Mouse (Mus musculus) midbrain, embryonic 16.5 days (tissue): ENCODE data around the gene Ablim1. TPM values are rescaled to one million over a fixed set of nuclear protein-coding genes. Genes with fewer than 3 reads are reported as not detected.

Experiments used
- ATAC-seq: fragments of 200-750 bp; cut with Nextera tagmentation; 2 replicates; pipeline ENCODE4 v1.8.0; 2017; ENCODE audit warnings: moderate TSS enrichment
- H3K27ac ChIP-seq: fragments of 300-500 bp; sonication (generic); 2 replicates; pipeline ENCODE4 v1.5.1; 2014; ENCODE audit warnings: mild to moderate bottlenecking, low read length, mixed read lengths
- H3K27me3 ChIP-seq: fragments of 300-500 bp; sonication (generic); 2 replicates; pipeline ENCODE4 v1.6.1; 2014; ENCODE audit warnings: low read depth, low read length, mixed read lengths; ENCODE audit not compliant: control insufficient read depth, insufficient read depth
- H3K36me3 ChIP-seq: fragments of 300-500 bp; sonication (generic); 2 replicates; pipeline ENCODE4 v1.6.1; 2014; ENCODE audit warnings: mild to moderate bottlenecking, low read length, moderate library complexity, mixed read lengths; ENCODE audit not compliant: control insufficient read depth, insufficient read depth
- H3K4me1 ChIP-seq: fragments of 300-500 bp; sonication (generic); 2 replicates; pipeline ENCODE4 v1.6.1; 2014; ENCODE audit warnings: mild to moderate bottlenecking, low read length, mixed read lengths; ENCODE audit not compliant: control insufficient read depth, insufficient read depth
- H3K4me2 ChIP-seq: fragments of 300-500 bp; sonication (generic); 2 replicates; pipeline ENCODE4 v1.6.1; 2014; ENCODE audit warnings: mild to moderate bottlenecking, low read length, mixed read lengths
- H3K4me3 ChIP-seq: fragments of 300-500 bp; sonication (generic); 2 replicates; pipeline ENCODE4 v1.5.1; 2014; ENCODE audit warnings: low read depth, mild to moderate bottlenecking, low read length, moderate library complexity, mixed read lengths
- H3K9ac ChIP-seq: fragments of 300-500 bp; sonication (generic); 2 replicates; pipeline ENCODE4 v1.6.1; 2014; ENCODE audit warnings: low read depth, low read length, mixed read lengths
- H3K9me3 ChIP-seq: fragments of 300-500 bp; sonication (generic); replicated peaks from 2 replicates; pipeline ENCODE4 v1.6.1; 2014; ENCODE audit warnings: mild to moderate bottlenecking, low read length, mixed read lengths; ENCODE audit not compliant: control insufficient read depth, poor library complexity, severe bottlenecking
- WGBS: fragments of 180-500 bp; shearing (Covaris S2); extraction: QIAGEN DNeasy Blood & Tissue Kit; methylation state at CpG from one replicate; pipeline ENCODE4 v1.1.7; 2014; 5-methylcytosine and 5-hydroxymethylcytosine counted together
- polyA plus RNA-seq: library from polyadenylated mRNA; unstranded; fragments of >200 nt; fragmentation: Nextera tagmentation; extraction: Ambion mirVana; gene quantifications from 2 replicates; pipeline ENCODE4 v1.2.1, GENCODE M21; 2015

Ablim1 gene
- polyA plus RNA-seq, 1 experiment from 2014 or later: 66.2 TPM

DNA sequence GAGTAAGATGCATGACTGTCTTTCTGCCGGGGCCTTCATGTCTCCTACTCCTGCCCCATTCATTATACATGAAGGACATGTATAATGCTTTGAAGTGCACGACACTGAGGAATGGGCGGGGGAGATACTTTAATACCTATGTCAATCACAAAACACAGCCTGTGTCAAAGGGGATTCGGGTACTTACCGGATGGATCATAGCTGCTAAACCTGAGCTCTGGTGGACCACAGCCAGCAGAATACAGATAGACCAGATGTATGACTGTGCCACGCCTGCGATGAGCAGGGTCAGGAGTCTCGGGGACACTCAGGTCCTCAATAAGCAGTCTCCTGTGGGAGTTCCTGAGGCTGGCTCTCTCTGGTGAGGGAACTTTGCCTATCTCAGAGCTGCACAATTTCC is 99.2 kb downstream of the Ablim1 start:
- Histone ChIP-seq H3K36me3 (no peaks in the 10 kb centered on the region), H3K9ac (no peak overlapping the region), H3K9me3 (no peaks in the 10 kb centered on the region), H3K4me2 (no peak overlapping the region), H3K27ac (no peak overlapping the region), H3K4me3 (no peak overlapping the region), H3K27me3 (no peaks in the 10 kb centered on the region), H3K4me1 (no peaks in the 10 kb centered on the region; the same call in 1 of the 2 replicates)
- no peak for ATAC-seq
- 55% methylated on average over 8 of the region's 8 CpGs for WGBS

GRCm38 (mm10) chr19:57212406-57212805 is 102.3 kb downstream of the Ablim1 start:
- Histone ChIP-seq H3K4me3 (no peak overlapping the region), H3K36me3 (no peaks in the 10 kb centered on the region), H3K9me3 (no peaks in the 10 kb centered on the region), H3K9ac (no peak overlapping the region), H3K4me2 (no peak overlapping the region), H3K27ac (no peak overlapping the region), H3K4me1 (no peaks in the 10 kb centered on the region; the same call in 1 of the 2 replicates), H3K27me3 (no peaks in the 10 kb centered on the region)
- 84% methylated on average over 2 of the region's 2 CpGs for WGBS
- ATAC-seq: no peak

DNA sequence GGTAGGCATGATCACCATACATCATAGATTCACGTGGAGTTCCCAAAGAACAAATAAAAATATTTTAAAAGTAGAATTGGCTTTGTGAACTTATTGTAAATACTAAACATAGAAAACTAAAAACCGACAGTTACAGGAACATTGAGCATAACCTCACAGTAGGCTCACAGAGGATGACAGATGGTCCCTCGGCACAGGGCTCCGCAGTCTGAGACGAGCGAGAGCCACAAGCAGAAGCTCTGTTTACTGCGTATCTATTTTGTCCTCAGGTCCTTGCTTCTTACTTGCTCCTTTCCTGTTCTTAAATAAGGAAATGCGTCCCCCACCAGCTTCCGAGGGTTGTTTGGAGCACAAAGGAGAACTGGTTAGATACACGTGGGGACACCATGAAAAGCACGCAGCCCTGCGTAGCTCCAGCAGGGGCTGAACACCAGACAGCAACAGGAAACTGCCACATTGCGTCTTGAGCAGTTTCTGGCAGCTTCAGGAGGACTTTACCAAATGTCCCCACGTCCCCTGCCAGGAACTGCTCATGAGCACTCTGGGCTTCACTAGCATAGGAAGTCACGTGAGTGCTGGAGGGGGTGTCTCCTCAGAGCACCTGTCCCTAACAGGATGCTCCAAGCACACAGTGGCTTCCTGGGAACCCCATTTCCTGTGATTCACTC is 103.1 kb downstream of the Ablim1 start:
- ATAC-seq: no peak
- H3K4me1 ChIP-seq: no peaks in the 10 kb centered on the region; the same call in 1 of the 2 replicates
- H3K4me3 ChIP-seq: no peak overlapping the region
- no peak overlapping the region for H3K9ac ChIP-seq
- H3K36me3 ChIP-seq: no peaks in the 10 kb centered on the region
- H3K9me3 ChIP-seq: no peaks in the 10 kb centered on the region
- whole genome bisulfite sequencing: 76% methylated on average over 15 of the region's 15 CpGs
- no peak overlapping the region for H3K27ac ChIP-seq
- H3K4me2 ChIP-seq: no peak overlapping the region
- no peaks in the 10 kb centered on the region for H3K27me3 ChIP-seq

DNA sequence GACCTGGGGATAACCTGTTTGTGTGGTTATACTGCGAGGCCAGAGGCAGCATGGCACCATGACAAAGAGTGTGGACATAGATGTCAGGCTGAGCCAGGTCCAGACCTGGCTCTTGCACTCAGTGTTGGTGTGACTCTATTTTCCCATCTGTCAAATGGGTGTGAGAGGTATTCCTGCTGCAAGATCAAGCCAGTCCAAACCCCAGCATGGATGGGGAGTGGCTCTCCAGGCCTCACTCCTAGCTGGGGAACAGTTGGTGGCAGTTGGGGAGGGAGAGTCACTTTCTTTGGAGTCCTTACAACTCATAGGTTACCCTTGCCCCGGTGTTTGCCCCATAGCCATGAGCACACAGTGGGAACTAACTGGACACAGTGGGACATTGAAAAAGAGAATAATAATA is 103.8 kb downstream of the Ablim1 start:
- no peak overlapping the region for H3K4me3 ChIP-seq
- H3K4me1 ChIP-seq: peaks cover 2% of the 10 kb centered on the region
- H3K27me3 ChIP-seq: no peaks in the 10 kb centered on the region
- no peaks in the 10 kb centered on the region for H3K9me3 ChIP-seq
- WGBS: 96% methylated on average over 2 of the region's 2 CpGs
- H3K4me2 ChIP-seq: no peak overlapping the region
- no peak for ATAC-seq
- H3K36me3 ChIP-seq: no peaks in the 10 kb centered on the region
- H3K9ac ChIP-seq: no peak overlapping the region
- no peak overlapping the region for H3K27ac ChIP-seq

DNA sequence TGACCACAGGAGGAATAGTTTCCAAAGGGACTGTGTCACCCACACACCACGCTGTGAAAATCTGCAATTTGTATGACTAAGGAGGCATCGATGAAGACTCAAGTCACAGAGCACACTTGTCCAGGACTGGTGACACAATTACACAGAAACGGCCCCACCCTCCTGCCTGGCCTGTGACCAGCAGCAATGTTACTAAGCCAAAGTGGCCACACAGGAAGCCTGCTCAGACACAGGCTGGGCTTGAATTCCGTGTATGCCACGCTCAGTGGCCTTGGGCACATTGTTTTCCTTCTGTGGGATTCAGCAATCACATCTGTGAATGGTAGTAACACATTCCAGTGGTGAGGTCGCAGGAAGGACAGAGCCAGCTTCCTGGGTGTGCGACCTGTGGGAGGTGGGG is 110.6 kb downstream of the Ablim1 start:
- H3K9me3 ChIP-seq: no peaks in the 10 kb centered on the region
- ATAC-seq: no peak
- no peaks in the 10 kb centered on the region for H3K27me3 ChIP-seq
- H3K4me1 ChIP-seq: peaks cover 17% of the 10 kb centered on the region
- 82% methylated on average over 7 of the region's 7 CpGs for WGBS
- H3K4me2 ChIP-seq: no peak overlapping the region
- no peak overlapping the region for H3K27ac ChIP-seq
- no peak overlapping the region for H3K4me3 ChIP-seq
- H3K36me3 ChIP-seq: no peaks in the 10 kb centered on the region
- no peak overlapping the region for H3K9ac ChIP-seq

GRCm38 (mm10) chr19:57202554-57202953 is 112.2 kb downstream of the Ablim1 start:
- peaks cover 31% of the 10 kb centered on the region for H3K4me1 ChIP-seq
- H3K4me3 ChIP-seq: no peak overlapping the region
- whole genome bisulfite sequencing: 89% methylated on average over 1 of the region's 1 CpGs
- H3K36me3 ChIP-seq: no peaks in the 10 kb centered on the region
- H3K27me3 ChIP-seq: no peaks in the 10 kb centered on the region
- ATAC-seq: no peak
- H3K9me3 ChIP-seq: no peaks in the 10 kb centered on the region
- H3K4me2 ChIP-seq: no peak overlapping the region
- no peak overlapping the region for H3K9ac ChIP-seq
- H3K27ac ChIP-seq: no peak overlapping the region

GRCm38 (mm10) chr19:57201090-57201483 is 113.6 kb downstream of the Ablim1 start:
- Histone ChIP-seq H3K4me2 (no peak overlapping the region), H3K4me3 (no peak overlapping the region), H3K27ac (no peak overlapping the region), H3K36me3 (no peaks in the 10 kb centered on the region), H3K9ac (no peak overlapping the region), H3K9me3 (no peaks in the 10 kb centered on the region), H3K27me3 (no peaks in the 10 kb centered on the region), H3K4me1 (peaks cover 31% of the 10 kb centered on the region)
- no peak for ATAC-seq
- 86% methylated on average over 8 of the region's 8 CpGs for WGBS

DNA sequence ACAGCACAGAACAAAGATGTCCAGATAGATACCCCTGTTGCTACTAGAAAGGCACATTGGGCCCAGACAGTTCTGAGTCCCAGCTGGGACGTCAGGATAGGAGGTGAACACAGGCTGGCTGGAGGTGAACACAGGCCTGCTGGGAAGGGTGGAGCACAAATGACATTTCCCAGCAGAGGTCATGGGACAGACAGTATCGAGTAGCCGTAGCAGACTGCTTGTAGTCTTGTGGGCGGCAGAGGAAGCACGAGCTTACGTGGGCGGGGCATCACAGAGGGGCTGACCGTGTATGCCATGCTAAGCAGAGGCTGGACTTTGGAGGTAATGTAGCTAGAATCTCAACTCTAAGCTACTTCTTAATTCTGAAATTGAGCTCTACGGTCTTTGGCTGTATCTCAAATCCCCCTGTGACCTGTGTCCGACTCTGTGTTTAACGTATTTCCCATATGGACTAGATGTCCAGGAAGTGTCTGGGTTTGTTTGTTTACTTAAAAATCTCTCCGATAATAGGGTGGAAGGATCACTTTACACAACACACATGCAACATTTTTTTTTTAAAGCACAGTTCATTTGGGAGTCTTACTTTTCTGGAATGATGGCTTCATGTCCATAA is 114.1 kb downstream of the Ablim1 start:
- H3K27me3 ChIP-seq: no peaks in the 10 kb centered on the region; the same call in 1 of the 2 replicates
- H3K4me3 ChIP-seq: no peak overlapping the region
- no peaks in the 10 kb centered on the region for H3K9me3 ChIP-seq
- H3K9ac ChIP-seq: no peak overlapping the region
- 0 out of 2 replicates have a peak overlapping the region, but pooled peaks have one; percentile 8 for H3K27ac ChIP-seq
- WGBS: 69% methylated on average over 12 of the region's 12 CpGs
- no peak for ATAC-seq
- H3K4me1 ChIP-seq: peaks cover 33% of the 10 kb centered on the region
- H3K4me2 ChIP-seq: no peak overlapping the region
- H3K36me3 ChIP-seq: no peaks in the 10 kb centered on the region

- ATAC-seq: no peak
- 20% methylated on average over 6 of the region's 6 CpGs for WGBS
These were observed 115.4 kb downstream of the Ablim1 start for GRCm38 (mm10) chr19:57199361-57199760.

More at GRCm38 (mm10) chr19:57199361-57199760, 115.4 kb downstream of the Ablim1 start:
- Histone ChIP-seq H3K4me3 (no peak overlapping the region), H3K27me3 (no peaks in the 10 kb centered on the region; the same call in none of the 2 replicates), H3K27ac (0 out of 2 replicates have a peak overlapping the region, but pooled peaks have one; percentile 6), H3K9me3 (no peaks in the 10 kb centered on the region), H3K9ac (no peak overlapping the region), H3K4me1 (peaks cover 32% of the 10 kb centered on the region), H3K36me3 (no peaks in the 10 kb centered on the region), H3K4me2 (no peak overlapping the region)
